Mouse (Mus musculus): ENCODE measurements around the gene Bmp8b. TPM values are rescaled to one million over a fixed set of nuclear protein-coding genes. Genes with fewer than 3 reads are reported as not detected.
A peak's percentile ranks its signal among the peaks of the same experiment; 100 is the strongest.
"Not testable (repeated sequence)": the region's sequence is repeated elsewhere in the genome, so short reads cannot be mapped to it uniquely, and the experiment has no call there.

Gene Bmp8b
- total RNA-seq, 1 experiment from 2014 or later, result not detected

DNA sequence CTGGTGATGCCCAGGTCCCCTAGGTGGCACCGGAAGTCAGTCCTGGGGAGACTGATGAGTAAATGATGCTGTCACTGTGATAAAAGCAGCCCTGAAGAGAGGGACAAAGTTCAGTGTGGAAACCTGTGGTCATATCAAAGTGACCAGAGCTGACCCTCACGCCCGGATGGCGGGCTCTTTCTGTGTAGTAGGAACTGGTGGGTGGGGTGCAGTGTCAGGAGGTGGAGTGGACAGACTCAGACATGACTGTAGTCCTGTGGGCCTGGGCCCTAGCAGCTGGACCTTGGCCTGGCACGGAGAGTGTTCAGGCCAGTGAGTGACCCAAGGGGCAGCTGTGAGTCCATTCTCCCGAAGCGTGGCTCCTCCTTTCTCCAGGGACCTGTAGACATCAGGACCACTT lies 964 bp downstream of the Bmp8b start:
- ATAC-seq (replicated peaks in 1 of 2; ENCODE audit: insufficient read depth in 1 of 2, low FRiP score in 2 of 2, low TSS enrichment in 1 of 2, low read depth in 1 of 2, poor library complexity in 2 of 2, severe bottlenecking in 2 of 2), result not testable (repeated sequence)

DNA sequence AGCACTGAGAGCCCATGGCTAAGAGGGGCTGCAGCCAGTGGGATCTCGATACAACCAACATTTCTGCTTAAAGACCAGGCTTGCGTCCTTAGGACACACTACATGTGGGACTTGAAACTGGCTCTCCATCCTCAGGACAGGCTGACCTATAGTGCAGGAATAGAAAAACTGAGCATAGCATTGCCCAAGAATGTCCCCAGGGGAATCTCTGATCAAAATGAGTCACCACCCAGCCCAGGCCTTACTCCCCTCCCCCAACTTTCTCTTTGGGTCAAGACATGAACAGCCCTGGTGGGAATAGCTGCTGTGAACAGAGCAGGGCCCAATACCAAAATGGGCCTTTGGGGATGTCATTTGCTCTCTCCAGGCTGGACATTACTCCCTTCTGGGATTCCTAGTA lies 1.9 kb downstream of the Bmp8b start:
- no peak for ATAC-seq (replicated peaks in 1 of 2; ENCODE audit: insufficient read depth in 1 of 2, low FRiP score in 2 of 2, low TSS enrichment in 1 of 2, low read depth in 1 of 2, poor library complexity in 2 of 2, severe bottlenecking in 2 of 2)

DNA sequence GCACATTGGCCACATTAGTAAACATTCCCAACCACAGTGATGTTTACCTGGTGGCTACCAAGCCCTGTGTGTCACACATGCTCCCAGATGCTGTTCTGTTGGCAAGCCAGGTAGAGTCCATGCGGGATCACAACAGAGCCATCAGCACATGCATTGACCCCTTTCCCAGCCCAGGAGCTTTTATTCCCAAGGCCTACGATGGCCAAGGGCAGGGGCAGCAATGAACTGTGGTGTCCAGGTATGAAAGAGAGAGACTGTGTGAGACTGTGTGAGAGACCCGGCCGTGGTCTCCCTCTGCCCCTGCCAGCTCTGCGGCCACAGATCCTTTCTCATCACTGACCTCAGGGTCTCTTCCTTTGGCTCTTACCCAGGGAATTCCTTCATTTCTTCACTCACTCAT lies 3.1 kb downstream of the Bmp8b start:
- ATAC-seq (replicated peaks in 1 of 2; ENCODE audit: insufficient read depth in 1 of 2, low FRiP score in 2 of 2, low TSS enrichment in 1 of 2, low read depth in 1 of 2, poor library complexity in 2 of 2, severe bottlenecking in 2 of 2), result no peak

DNA sequence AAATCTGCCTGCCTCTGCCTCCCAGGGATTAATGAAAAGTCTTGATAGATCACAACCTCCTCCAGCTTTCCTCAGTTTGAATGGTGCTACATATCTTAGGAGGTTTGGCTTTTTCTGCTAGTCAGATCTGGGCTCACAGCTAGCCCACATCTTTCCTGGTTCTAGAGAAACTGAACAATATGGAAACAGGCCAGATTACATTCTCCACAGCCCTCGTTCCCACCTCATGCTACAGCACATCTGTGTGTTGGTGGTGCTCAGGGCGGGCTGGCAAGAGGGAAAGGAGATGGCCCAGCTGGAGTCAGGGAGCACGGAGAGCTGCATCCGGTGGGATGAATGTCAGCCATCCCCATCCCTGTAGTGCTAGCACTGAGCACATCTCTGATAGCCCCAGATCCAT lies 5.8 kb downstream of the Bmp8b start:
- ATAC-seq (replicated peaks in 1 of 2; ENCODE audit: insufficient read depth in 1 of 2, low FRiP score in 2 of 2, low TSS enrichment in 1 of 2, low read depth in 1 of 2, poor library complexity in 2 of 2, severe bottlenecking in 2 of 2), result no peak

DNA sequence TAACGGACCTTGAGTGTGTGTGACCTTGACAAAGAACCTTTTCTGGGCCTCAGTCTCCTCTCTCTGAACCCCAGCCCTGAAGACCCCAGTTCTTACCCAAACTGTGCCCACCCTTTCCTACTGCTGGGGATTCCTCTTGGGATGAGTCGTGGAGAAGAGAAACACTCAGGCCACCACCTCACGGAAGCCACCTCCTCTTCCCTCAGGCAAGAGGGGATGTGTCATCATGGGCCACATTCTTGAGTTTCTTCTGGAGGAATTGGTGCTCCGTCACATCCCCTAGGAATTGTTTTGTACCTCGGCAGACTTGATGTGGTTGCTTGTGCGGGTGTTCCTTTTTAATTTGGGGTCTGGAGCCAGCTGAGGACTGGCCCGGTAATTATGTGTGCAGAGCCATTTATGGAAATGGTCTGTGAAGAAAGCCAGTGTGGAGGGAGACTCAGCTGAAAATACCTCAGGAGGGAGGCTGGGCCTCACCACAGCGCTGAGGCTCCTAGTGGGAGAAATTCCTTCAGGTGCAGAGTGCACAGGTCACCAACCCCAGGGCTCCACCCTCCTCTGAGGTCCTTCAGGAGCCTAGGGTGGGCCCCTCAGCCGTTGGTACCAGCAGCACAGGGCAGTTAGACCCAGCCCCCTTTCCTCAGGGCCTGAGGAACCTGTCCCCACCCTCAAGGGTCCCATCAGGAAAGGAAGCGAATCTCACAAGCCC lies 6.5 kb downstream of the Bmp8b start:
- not testable (repeated sequence) for ATAC-seq (replicated peaks in 1 of 2; ENCODE audit: insufficient read depth in 1 of 2, low FRiP score in 2 of 2, low TSS enrichment in 1 of 2, low read depth in 1 of 2, poor library complexity in 2 of 2, severe bottlenecking in 2 of 2)

DNA sequence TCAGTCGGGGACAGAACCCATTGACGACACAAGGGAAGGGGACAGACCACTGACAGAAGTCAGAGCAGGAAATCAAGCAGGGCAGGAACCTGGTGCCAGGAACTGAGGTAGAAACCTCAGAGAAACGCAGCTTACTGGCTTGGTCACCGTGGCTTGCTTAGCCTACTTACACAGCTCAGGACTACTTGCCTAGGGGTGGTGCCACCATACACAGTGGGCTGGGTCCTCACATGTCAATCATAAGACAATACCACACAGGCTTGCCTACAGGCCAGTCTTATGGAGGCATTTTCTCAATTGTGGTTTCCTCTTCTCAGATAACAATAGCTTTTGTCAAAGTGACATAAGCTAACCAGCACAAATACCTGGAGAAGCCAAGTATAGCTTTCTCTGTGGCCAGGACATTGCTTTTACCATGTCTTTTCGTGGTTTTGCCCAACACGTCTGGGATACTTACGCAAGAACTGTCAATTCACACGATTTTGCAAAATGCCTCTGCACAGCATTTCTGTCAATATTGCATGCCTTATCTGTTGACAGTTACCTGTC lies 7.3 kb downstream of the Bmp8b start:
- peak; percentile 57 to 63 for ATAC-seq (replicated peaks in 1 of 2; ENCODE audit: insufficient read depth in 1 of 2, low FRiP score in 2 of 2, low TSS enrichment in 1 of 2, low read depth in 1 of 2, poor library complexity in 2 of 2, severe bottlenecking in 2 of 2)

DNA sequence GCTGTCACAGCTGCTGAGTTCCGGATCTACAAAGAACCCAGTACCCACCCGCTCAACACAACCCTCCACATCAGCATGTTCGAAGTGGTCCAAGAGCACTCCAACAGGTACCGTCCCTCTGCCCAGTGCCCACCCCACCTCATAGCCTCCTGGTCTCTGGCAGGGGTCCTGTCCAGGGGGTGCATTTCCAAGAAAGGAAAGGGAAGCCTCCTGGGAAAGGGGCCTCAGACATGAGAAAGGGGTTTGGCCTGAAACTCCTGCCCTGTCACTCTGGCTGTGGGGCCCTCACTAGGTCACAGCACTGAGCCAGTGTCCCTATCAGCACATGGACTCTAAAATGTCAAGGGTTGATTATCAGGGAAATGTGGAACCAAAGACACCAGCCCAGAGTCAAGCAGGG lies 9.7 kb downstream of the Bmp8b start:
- not testable (repeated sequence) for ATAC-seq (replicated peaks in 1 of 2; ENCODE audit: insufficient read depth in 1 of 2, low FRiP score in 2 of 2, low TSS enrichment in 1 of 2, low read depth in 1 of 2, poor library complexity in 2 of 2, severe bottlenecking in 2 of 2)

DNA sequence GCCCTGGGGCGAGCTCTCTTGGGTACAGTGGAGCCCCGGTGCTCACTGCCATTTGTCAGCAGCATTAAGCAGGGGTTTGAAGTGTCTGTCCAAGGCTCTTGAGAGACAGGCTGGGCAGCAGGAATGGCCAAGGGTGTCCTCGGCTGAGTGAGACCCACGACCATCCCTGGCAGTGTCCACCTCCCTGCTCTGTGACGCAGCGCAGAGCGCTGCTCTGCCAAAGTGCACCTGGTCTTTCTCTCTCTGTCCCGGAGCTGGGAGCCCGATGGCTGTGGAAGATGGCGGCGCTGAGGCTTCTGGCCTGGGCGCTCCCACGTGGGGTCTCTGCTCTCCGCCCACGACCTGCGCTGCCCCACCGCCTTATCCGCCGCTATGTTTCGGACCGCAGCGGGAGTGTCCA lies 11.0 kb downstream of the Bmp8b start, which contains the start of gene Oxct2b:
Gene Oxct2b, plus strand, starts transcription at position 256 of the 400 bp plus-strand sequence.
- peak in 1 of 2 experiments; percentile 10; a peak in 1 of 4 replicates for ATAC-seq (replicated peaks in 1 of 2; ENCODE audit: insufficient read depth in 1 of 2, low FRiP score in 2 of 2, low TSS enrichment in 1 of 2, low read depth in 1 of 2, poor library complexity in 2 of 2, severe bottlenecking in 2 of 2)

DNA sequence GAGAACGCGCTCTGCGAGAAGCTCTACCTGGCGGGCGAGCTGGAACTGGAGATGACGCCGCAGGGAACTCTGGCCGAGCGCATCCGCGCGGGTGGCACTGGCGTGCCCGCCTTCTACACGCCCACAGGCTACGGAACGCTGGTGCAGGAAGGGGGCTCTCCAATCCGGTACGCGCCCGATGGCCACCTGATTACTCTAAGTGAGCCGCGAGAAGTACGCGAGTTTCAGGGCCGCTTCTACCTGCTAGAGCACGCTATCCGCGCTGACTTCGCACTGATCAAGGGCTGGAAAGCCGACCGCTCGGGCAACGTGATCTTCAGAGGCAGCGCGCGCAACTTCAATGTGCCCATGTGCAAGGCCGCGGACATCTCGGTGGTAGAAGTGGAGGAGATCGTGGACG lies 11.7 kb downstream of the Bmp8b start:
- peak; percentile 35 to 36; a peak in 3 of 4 replicates for ATAC-seq (replicated peaks in 1 of 2; ENCODE audit: insufficient read depth in 1 of 2, low FRiP score in 2 of 2, low TSS enrichment in 1 of 2, low read depth in 1 of 2, poor library complexity in 2 of 2, severe bottlenecking in 2 of 2)

DNA sequence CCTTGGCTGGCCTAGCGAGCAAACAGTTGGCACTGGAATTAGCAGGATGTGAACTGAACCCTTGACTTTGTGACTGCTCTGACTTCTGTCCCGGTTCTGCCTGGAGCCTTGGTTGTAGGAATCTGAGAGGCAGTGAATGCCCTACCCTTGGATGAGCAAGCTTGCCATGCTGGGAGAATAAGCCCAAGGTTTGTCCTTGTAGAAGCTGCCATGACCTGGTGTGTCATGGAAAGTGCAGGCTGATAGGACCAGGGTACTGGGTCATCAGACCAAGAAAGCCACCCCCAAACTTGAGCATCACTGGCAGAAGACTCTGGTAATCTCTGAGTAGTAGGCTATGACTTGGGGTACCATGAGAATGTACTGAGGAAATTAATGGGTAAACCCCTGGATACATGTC lies 16.3 kb downstream of the Bmp8b start:
- ATAC-seq (replicated peaks in 1 of 2; ENCODE audit: insufficient read depth in 1 of 2, low FRiP score in 2 of 2, low TSS enrichment in 1 of 2, low read depth in 1 of 2, poor library complexity in 2 of 2, severe bottlenecking in 2 of 2), result no peak

DNA sequence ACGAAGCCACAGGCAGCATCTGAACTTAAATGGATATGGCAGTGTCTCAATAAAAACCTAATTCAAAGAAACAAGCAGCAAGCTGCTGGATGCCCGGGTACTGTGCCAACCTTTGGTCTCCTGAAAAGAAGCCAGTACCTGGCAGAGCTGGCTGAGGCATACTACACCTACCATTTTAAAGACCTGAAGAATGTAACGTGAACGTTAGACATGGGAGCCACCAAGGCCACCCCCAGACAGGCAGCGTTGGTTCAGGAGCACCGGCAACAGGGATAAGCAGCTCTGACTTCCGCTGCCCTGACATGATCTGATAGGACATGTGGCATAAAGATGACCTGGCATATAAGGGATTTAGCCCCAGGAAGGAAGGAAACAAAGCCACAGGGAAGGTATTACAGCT lies 21.7 kb downstream of the Bmp8b start:
- ATAC-seq (replicated peaks in 1 of 2; ENCODE audit: insufficient read depth in 1 of 2, low FRiP score in 2 of 2, low TSS enrichment in 1 of 2, low read depth in 1 of 2, poor library complexity in 2 of 2, severe bottlenecking in 2 of 2), result no peak

DNA sequence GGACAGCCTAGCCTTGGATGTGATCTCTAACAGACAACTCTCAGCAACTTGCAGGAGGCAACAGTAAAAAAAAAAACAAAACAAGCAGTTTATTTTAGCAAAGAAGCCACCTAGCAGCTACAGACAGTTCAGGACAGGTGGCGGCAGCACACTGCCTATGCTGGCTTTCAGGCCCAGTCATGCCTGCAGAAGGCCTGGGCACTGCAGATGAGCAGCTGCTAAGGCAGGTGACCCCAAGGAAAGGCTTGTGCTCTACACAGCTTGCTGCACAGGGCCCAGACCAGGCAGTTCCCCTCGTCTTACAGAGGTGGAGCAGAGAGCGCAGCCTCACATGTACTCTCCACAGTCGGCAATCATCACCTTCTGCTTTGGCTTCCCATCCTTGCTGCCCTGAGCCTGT lies 22.1 kb downstream of the Bmp8b start:
- ATAC-seq (replicated peaks in 1 of 2; ENCODE audit: insufficient read depth in 1 of 2, low FRiP score in 2 of 2, low TSS enrichment in 1 of 2, low read depth in 1 of 2, poor library complexity in 2 of 2, severe bottlenecking in 2 of 2), result no peak

DNA sequence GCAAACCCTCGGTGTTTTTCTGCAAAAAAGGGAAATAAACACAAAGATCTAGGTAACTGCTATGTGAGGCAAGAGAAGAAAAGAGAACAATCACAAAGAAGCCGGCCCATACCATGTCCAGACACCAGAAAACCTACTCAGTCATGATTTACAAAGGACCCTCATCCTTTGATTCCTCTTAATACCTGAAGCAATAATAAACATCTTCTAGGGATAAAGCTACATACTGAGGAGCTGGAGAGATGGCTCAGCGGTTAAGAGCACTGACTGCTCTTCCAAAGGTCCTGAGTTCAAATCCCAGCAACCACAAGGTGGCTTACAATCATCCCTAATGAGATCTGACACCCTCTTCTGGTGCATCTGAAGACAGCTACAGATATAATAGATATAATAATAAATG lies 32.6 kb downstream of the Bmp8b start:
- ATAC-seq (replicated peaks in 1 of 2; ENCODE audit: insufficient read depth in 1 of 2, low FRiP score in 2 of 2, low TSS enrichment in 1 of 2, low read depth in 1 of 2, poor library complexity in 2 of 2, severe bottlenecking in 2 of 2), result no peak

DNA sequence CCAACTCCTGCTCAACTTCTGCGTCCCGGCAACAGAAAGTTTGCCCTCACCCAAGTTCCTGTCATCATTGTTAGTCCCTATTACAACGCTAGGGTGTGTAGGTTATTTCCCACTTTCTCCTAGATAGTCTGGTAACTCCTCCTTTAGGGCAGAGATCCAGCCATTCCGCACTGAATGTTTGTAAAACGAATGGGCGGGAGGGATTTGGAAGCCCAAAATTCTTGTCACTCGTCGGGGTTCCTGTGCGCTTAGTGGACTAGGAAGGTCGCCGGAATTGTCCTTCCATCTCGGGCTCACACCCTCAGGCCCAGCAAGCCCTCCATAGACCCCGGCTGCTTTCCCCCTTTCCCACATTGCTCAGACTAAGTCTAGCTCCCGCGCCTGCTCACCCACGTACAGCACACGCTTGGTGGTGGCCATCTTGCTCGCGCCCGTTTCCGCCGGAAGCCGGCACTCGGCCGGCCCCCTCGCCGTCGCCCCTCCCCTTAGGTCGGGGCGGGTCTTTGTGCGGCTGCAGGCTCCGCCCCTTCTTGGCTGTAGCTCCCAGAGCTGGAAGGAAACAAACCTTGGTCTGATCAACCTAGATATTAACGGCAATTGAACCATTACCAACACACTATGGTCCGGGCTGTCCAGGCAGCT lies 34.7 kb downstream of the Bmp8b start, which contains the start of gene Ppie:
Gene Ppie, minus strand, starts transcription at position 439 of the 642 bp plus-strand sequence.
- ATAC-seq (replicated peaks in 1 of 2; ENCODE audit: insufficient read depth in 1 of 2, low FRiP score in 2 of 2, low TSS enrichment in 1 of 2, low read depth in 1 of 2, poor library complexity in 2 of 2, severe bottlenecking in 2 of 2), result peak; percentile 94 to 96

DNA sequence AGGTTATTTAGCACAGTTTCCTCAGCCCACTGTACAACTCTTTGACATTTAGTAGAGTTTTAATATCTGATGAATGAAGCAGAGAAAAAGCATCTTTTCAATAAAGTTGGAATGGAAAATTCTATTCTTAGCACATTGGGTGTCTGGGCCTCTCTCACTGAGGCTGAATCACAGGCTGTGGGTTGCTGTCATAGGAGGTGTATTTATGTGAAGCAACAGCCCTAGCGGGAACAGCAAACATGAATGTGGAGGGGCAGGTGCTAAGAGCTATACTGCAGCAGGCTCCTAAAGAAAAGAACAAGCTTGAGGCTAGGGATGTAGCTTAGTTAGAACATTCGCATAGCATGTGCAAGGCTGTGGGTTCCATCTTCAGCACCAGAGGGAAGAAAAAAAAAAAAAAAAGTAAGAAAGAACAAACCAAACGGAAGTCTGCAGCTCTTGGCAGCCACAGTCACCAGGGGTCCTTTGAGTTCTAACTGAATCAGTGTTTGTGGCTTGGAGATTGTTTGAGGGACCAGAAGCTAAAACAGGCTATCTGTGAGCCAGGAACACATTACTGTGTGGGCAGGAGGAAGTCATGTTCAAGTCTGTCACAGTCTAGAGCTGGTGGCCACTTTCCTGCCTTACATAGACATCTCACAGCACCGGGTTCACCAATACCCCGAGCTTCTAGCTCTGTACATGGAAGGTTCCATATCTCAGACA lies 42.6 kb downstream of the Bmp8b start:
- ATAC-seq (replicated peaks in 1 of 2; ENCODE audit: insufficient read depth in 1 of 2, low FRiP score in 2 of 2, low TSS enrichment in 1 of 2, low read depth in 1 of 2, poor library complexity in 2 of 2, severe bottlenecking in 2 of 2), result peak; percentile 88 to 93

DNA sequence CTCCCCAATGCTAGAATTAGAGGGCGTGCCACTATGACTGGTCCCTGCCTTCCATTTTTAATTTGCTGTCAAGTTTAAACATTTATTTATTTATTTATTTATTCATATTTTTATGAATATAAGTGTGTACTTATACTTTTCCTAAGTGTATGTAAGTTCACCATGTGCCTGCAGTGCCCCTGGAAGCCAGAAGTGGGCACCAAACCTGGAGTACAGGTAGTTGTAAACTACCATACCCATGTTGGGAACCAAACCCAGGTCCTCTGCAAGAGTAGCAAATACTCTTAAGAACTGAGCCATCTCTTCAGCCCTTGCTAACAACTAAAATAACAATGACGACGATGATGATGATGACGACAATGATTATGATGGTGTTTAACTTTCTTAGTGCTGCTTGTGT lies 47.0 kb downstream of the Bmp8b start:
- ATAC-seq (replicated peaks in 1 of 2; ENCODE audit: insufficient read depth in 1 of 2, low FRiP score in 2 of 2, low TSS enrichment in 1 of 2, low read depth in 1 of 2, poor library complexity in 2 of 2, severe bottlenecking in 2 of 2), result no peak

DNA sequence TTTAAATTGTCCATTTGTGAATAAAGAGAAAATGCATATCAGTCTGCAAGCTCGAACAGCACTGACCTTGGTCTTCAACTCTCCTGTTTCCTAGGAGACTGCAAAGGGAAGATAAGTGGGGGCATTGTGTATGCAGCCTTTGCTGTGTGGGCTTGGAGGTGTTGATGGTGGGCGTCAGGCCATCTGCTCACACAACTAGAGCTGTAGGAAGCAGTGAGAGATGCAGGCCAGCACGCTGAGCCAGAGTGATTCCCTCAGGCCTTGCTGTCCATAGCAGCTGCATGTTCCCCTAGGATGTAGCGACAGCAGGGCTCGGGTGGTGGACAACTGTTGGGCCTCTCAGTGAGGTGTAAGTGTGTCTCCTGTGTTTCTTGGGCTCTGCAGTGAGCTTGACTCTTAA lies 48.0 kb downstream of the Bmp8b start:
- no peak for ATAC-seq (replicated peaks in 1 of 2; ENCODE audit: insufficient read depth in 1 of 2, low FRiP score in 2 of 2, low TSS enrichment in 1 of 2, low read depth in 1 of 2, poor library complexity in 2 of 2, severe bottlenecking in 2 of 2)

DNA sequence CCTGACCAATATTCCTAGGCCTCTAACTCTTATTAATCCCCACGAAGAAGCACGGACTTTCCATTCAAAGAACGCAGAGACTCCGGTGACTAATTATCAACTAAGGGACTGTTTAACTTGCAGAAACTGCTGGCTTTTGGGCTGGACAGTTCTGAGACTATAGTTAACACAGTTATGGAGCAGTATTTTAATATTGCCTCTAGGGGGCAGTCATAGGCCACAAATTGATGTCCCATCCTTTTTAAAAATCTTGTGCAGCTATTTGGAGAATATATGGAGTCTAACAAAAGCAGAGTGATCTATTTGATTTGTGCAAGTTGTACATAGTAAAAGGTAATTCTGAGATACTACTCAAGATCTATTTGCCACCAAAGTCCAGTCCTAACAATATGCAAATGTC lies 50.0 kb downstream of the Bmp8b start:
- peak; percentile 66 to 78 for ATAC-seq (replicated peaks in 1 of 2; ENCODE audit: insufficient read depth in 1 of 2, low FRiP score in 2 of 2, low TSS enrichment in 1 of 2, low read depth in 1 of 2, poor library complexity in 2 of 2, severe bottlenecking in 2 of 2)
